Mouse (Mus musculus) kidney, embryonic 14.5 days (tissue): ENCODE measurements around the gene Dgkk. TPM values are rescaled to one million over a fixed set of nuclear protein-coding genes. Genes with fewer than 3 reads are reported as not detected.
"Not testable (repeated sequence)": the region's sequence is repeated elsewhere in the genome, so short reads cannot be mapped to it uniquely, and the experiment has no call there.

Experiments used
- ATAC-seq: fragments of 200-750 bp; cut with Nextera tagmentation; 2 replicates; pipeline ENCODE4 v1.8.0; 2017; ENCODE audit warnings: moderate number of reproducible peaks, mild to moderate bottlenecking, moderate TSS enrichment, moderate library complexity; ENCODE audit not compliant: low FRiP score, low TSS enrichment
- H3K27ac ChIP-seq: fragments of 300-500 bp; sonication (generic); 2 replicates; pipeline ENCODE4 v1.5.1; 2014; ENCODE audit warnings: low read depth, mild to moderate bottlenecking, low read length, moderate library complexity, mixed read lengths
- H3K27me3 ChIP-seq: fragments of 300-500 bp; sonication (generic); 2 replicates; pipeline ENCODE4 v1.6.1; 2014; ENCODE audit warnings: mild to moderate bottlenecking, low read length; ENCODE audit not compliant: control insufficient read depth, insufficient read depth
- H3K36me3 ChIP-seq: fragments of 300-500 bp; sonication (generic); 2 replicates; pipeline ENCODE4 v1.6.1; 2014; ENCODE audit warnings: low read length, mixed read lengths; ENCODE audit not compliant: control insufficient read depth, insufficient read depth
- H3K4me1 ChIP-seq: fragments of 300-500 bp; sonication (generic); 2 replicates; pipeline ENCODE4 v1.6.1; 2014; ENCODE audit warnings: low read length, mixed read lengths; ENCODE audit not compliant: control insufficient read depth, insufficient read depth
- H3K4me2 ChIP-seq: fragments of 300-500 bp; sonication (generic); replicated peaks from 2 replicates; pipeline ENCODE4 v1.6.1; 2014; ENCODE audit warnings: low read depth, mild to moderate bottlenecking, low read length
- H3K4me3 ChIP-seq: fragments of 300-500 bp; sonication (generic); 2 replicates; pipeline ENCODE4 v1.5.1; 2014; ENCODE audit warnings: mild to moderate bottlenecking, low read length
- H3K9ac ChIP-seq: fragments of 300-500 bp; sonication (generic); 2 replicates; pipeline ENCODE4 v1.6.1; 2014; ENCODE audit warnings: low read depth, mild to moderate bottlenecking, low read length, moderate library complexity
- H3K9me3 ChIP-seq: fragments of 300-500 bp; sonication (generic); 2 replicates; pipeline ENCODE4 v1.6.1; 2016; ENCODE audit warnings: low read length; ENCODE audit not compliant: control insufficient read depth
- WGBS: fragments of 180-500 bp; shearing (Covaris S2); extraction: QIAGEN DNeasy Blood & Tissue Kit; methylation state at CpG from one replicate; pipeline ENCODE4 v1.1.7; 2014; 5-methylcytosine and 5-hydroxymethylcytosine counted together
- polyA plus RNA-seq: library from polyadenylated mRNA; unstranded; fragments of >200 nt; fragmentation: Nextera tagmentation; extraction: Ambion mirVana; gene quantifications from 2 replicates; pipeline ENCODE4 v1.2.1, GENCODE M21; 2014

The Dgkk gene
- polyA plus RNA-seq, 1 experiment from 2014 or later, result 0.39 TPM

DNA sequence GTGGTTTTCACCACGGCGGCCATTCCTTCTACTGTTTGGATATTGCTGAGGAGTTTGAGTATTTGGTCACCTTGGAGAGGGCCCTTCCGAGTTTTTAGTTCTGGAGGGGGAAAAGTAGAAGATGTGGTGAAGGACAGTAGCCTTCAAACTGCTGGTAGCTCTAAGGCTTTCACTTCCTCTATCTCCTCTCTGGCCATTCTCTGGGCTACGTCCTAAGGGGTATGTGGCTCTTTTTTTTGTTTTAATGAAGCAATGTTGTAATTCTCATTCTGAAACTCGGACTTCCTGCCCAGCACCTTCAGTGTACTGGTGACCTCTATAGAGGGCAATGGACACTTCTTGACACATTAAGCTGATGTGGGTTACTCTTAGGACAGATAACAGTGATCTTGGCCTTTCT, 75.0 kb downstream of the Dgkk start:
- Histone ChIP-seq H3K4me3 (no peak overlapping the region), H3K27me3 (no peaks in the 10 kb centered on the region), H3K4me1 (no peaks in the 10 kb centered on the region), H3K9me3 (no peaks in the 10 kb centered on the region), H3K36me3 (no peaks in the 10 kb centered on the region), H3K9ac (no peak overlapping the region), H3K27ac (no peak overlapping the region), H3K4me2 (no peak overlapping the region)
- ATAC-seq, result no peak
- WGBS, result 83% methylated on average over 5 of the region's 5 CpGs

DNA sequence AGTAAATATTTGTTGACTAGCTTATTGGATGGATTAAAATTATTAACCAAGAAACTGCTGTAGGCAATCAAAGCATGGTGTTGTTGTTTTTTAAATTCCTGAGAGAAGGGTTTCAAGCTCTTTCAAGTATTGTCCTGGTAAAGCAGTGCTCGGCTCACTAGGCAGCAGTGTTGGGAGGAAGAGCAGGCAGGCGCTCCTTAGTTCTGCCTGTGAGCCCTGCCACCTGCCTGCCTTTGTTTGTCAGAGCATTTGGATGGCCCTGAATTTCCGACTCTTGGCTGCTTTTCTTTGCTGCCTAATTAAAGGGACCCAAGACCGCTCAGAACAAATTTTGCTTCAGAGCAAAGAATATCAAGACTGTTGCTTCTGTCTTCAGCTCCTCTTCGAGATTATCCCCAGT, 114.8 kb downstream of the Dgkk start:
- Histone ChIP-seq H3K4me3 (no peak overlapping the region), H3K36me3 (no peaks in the 10 kb centered on the region), H3K9me3 (no peaks in the 10 kb centered on the region), H3K27me3 (no peaks in the 10 kb centered on the region), H3K9ac (no peak overlapping the region), H3K27ac (no peak overlapping the region), H3K4me1 (no peaks in the 10 kb centered on the region), H3K4me2 (no peak overlapping the region)
- WGBS, result 51% methylated on average over 5 of the region's 5 CpGs
- ATAC-seq, result no peak

DNA sequence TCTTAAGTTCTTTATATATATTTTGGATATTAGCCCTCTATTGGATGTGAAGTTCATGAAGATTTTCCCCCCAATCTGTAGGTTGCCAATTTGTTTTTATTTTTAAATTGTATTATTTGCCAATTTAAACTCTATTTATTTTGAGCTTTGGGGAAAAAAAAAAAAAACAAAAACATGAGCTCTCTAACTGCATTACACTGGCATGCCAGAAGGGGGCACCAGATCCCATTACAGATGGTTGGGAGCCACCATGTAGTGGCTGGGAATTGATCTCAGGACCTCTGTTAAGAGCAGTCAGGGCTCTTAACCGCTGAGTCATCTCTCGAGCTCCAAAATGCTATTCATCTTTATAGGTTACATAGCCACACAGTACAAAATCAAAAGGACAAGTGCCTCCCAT, 131.9 kb downstream of the Dgkk start:
- no peaks in the 10 kb centered on the region for H3K9me3 ChIP-seq
- H3K4me1 ChIP-seq, result no peaks in the 10 kb centered on the region
- no peak overlapping the region for H3K4me2 ChIP-seq
- no peak overlapping the region for H3K27ac ChIP-seq
- no peaks in the 10 kb centered on the region for H3K27me3 ChIP-seq
- ATAC-seq, result no peak
- H3K36me3 ChIP-seq, result no peaks in the 10 kb centered on the region
- no peak overlapping the region for H3K9ac ChIP-seq
- H3K4me3 ChIP-seq, result no peak overlapping the region
- WGBS, result 88% methylated on average over 2 of the region's 2 CpGs

DNA sequence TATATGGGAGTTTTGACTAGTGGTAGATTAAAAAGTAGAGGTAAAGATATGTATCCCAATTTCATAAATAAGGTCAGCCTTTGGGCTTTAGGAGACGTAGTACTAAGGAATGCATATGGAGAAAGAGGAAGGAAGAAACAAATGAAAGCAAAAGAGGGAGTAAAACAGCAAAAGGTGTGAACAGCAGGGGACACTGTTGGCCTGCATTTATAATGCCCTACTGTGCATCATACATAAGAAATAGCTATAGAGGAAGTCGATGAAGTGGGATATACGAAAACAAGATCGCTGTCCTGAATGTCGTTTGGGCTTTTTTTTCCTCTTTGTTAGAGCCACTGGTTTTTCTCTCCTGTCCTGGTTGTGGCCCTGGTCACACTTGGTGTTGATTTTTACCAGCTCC, 143.1 kb downstream of the Dgkk start:
- Histone ChIP-seq H3K4me3 (no peak overlapping the region), H3K9ac (no peak overlapping the region), H3K36me3 (no peaks in the 10 kb centered on the region), H3K9me3 (no peaks in the 10 kb centered on the region), H3K27ac (no peak overlapping the region), H3K4me1 (no peaks in the 10 kb centered on the region), H3K27me3 (no peaks in the 10 kb centered on the region), H3K4me2 (no peak overlapping the region)
- WGBS, result 80% methylated on average over 5 of the region's 5 CpGs
- no peak for ATAC-seq

DNA sequence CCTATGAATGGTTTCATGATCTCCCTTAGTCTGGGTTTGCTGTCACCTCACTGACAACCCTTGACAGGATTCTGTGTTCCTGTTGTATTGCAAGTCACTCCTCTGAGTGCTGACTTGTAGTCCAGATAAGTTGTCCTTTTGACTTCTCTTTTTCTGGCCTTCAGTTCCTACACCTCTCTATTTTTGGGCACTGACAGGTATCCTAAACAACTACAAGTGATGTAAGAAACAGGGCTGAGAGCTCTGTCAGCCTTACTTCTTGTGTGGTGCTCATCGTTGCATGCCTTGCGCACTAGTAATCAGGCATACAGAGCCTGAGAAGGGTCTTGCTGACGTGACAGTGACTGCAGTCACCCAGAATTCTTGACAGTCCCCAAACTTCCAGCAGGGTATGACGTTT, 147.1 kb downstream of the Dgkk start:
- no peaks in the 10 kb centered on the region for H3K36me3 ChIP-seq
- no peak overlapping the region for H3K9ac ChIP-seq
- no peak overlapping the region for H3K27ac ChIP-seq
- 72% methylated on average over 4 of the region's 4 CpGs for WGBS
- H3K4me1 ChIP-seq, result no peaks in the 10 kb centered on the region
- H3K27me3 ChIP-seq, result no peaks in the 10 kb centered on the region
- H3K4me3 ChIP-seq, result no peak overlapping the region
- no peak overlapping the region for H3K4me2 ChIP-seq
- ATAC-seq, result no peak
- no peaks in the 10 kb centered on the region for H3K9me3 ChIP-seq

DNA sequence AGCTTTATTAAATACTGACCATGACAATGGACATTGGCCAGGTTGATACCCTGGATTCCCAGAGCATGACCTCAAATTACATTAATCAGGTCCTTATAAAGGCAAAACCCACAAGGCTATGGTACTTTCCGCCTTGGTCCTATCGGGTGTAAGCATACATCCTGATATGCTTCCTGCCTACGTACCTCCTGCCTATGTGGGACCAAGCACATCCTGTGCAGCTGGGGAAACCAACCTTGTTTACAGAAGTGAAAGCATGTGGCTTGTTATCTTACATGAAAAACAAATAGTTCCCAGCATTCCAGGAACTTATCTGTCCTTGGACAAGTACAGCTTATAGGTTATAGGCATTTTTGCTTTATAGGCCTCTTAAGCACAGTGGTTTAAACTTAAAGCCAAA, 189.5 kb downstream of the Dgkk start:
- H3K27me3 ChIP-seq, result no peaks in the 10 kb centered on the region
- 80% methylated on average over 3 of the region's 3 CpGs for WGBS
- no peak overlapping the region for H3K4me3 ChIP-seq
- H3K4me2 ChIP-seq, result no peak overlapping the region
- H3K4me1 ChIP-seq, result no peaks in the 10 kb centered on the region
- no peaks in the 10 kb centered on the region for H3K36me3 ChIP-seq
- no peak overlapping the region for H3K9ac ChIP-seq
- no peaks in the 10 kb centered on the region for H3K9me3 ChIP-seq
- ATAC-seq, result no peak
- H3K27ac ChIP-seq, result no peak overlapping the region

DNA sequence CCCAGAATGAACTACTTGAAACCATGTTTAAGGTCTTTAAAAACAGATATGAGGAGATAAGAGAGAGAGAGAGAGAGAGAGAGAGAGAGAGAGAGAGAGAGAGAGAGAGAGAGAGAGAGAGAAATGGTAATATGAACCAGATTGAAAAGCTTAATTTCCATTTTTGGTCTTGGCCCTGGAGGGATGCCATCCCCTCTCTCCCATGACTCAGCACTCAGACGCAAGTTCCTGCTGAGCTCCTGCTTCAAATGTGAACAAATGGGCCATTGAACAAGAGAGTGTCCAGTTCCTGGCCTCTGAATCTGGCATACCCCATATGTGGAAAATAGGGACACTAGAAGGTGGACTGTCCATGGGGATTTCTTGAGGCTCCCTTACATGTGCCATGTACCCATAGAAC, 192.8 kb downstream of the Dgkk start:
- H3K4me2 ChIP-seq, result no peak overlapping the region
- H3K4me3 ChIP-seq, result no peak overlapping the region
- H3K27ac ChIP-seq, result no peak overlapping the region
- no peaks in the 10 kb centered on the region for H3K4me1 ChIP-seq
- no peaks in the 10 kb centered on the region for H3K9me3 ChIP-seq
- H3K9ac ChIP-seq, result no peak overlapping the region
- no peaks in the 10 kb centered on the region for H3K27me3 ChIP-seq
- no peak for ATAC-seq
- 73% methylated on average over 1 of the region's 1 CpGs for WGBS
- H3K36me3 ChIP-seq, result no peaks in the 10 kb centered on the region

DNA sequence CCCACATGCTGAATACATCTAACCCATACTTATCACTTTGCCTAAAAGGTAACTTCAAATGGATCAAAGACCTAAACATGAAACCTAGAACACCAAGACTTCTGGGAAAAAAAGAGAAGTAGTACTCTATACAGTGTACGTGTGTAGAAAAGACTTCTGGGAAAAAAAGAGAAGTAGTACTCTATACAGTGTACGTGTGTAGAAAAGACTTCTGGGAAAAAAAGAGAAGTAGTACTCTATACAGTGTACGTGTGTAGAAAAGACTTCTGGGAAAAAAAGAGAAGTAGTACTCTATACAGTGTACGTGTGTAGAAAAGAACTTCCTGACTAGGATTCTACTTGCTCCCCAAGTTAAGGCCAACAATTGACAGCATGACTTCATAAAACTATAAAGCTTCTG, 204.8 kb downstream of the Dgkk start:
- ATAC-seq, H3K27ac ChIP-seq, H3K27me3 ChIP-seq, H3K9me3 ChIP-seq, H3K4me2 ChIP-seq, H3K36me3 ChIP-seq, H3K4me3 ChIP-seq, H3K4me1 ChIP-seq, H3K9ac ChIP-seq: not testable (repeated sequence)
- WGBS, result 86% methylated on average over 3 of the region's 4 CpGs
